Mouse (Mus musculus): ENCODE results near the gene Pramel5.

Pramel5 gene

DNA sequence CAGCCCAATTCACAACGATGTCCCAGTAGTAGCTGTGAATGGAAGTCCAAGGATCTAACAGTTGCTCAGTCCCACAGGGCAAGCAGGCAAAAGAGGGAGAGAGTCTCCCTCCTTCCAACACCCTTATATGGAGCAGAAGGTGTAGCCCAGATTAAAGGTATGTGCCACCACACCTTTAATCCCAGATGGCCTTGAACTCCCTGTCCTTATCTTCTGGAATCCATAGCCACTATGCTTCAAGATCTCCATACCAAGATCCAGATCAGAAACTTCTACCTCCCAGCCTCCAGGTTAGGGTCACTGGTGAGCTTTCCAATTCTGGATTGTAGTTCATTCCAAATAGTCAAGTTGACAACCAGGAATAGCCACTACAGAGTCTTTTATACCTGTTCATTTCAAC lies at the start of gene Pramel5:
Pramel5 (minus strand) TSS at position 101 of the 400 bp plus-strand sequence.
- WGBS, result 82% methylated on average over 1 of the region's 1 CpGs

DNA sequence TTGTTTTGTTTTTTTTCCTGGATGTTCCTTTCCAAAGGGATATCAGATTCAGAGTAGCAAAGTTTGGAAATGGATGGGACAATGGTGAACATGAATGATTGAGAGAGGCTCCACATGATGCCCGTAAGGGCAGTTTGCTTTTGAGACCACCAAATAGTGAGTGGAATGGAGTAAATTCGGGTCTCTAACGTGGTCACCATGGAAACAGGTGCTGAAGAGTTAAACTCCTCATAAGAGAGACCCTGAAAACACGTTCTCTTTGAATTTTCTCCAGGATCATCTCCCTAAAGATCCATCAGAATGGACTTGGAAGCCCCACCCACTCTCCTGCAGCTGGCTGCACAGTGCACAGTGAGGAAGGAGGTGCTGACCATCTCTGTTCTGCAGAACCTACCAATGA lies 49.7 kb upstream of the Pramel5 start, which contains the start of gene Gm13128:
Gm13128 (plus strand) TSS at position 301 of the 400 bp plus-strand sequence.
- 55% methylated on average over 4 of the region's 4 CpGs for WGBS

DNA sequence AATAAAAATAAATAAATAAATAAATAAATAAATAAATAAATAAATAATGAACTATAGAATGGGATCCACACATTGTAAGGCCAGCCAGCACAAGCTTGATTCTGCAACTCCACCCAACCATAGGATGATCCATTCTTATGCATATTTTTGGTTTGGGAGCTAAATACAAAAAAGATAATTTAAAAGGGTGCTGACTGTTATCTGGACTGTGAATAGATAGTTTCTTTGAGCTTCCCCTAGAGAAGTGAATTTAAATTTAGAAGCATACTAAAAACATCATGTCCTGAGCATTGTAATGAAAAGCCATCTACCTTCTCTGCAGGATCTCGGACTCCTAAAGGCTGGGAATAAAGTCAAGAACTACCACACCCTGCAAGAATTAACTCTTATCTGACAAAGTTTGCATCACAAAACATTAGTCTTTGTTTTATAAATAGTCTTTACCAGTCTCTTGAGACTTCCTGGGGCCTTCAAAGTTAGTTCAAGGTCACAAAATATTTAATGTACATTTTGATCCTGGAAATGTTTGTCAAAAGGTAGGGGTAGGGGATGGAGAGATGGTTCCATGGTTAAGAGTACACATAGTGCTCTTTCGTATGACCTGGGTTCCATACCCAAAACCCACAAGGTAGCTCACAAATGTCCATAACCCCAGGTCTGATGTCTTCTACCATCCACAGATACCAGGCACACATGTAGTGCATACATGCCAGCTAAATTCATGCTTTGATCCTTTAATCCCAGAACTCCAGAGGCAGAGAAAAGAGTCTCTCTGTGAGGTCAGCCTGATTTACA lies 32.6 kb upstream of the Pramel5 start:
- 62% methylated on average over 2 of the region's 2 CpGs for WGBS

GRCm38 (mm10) chr4:144299414-144299813 lies 19.1 kb upstream of the Pramel5 start:
- 45% methylated on average over 1 of the region's 1 CpGs for WGBS

Measured in cerebral cortex, adult 2 months (tissue).